Mouse (Mus musculus) Patski (cell line): ENCODE results near the gene Vwa7. TPM values are rescaled to one million over a fixed set of nuclear protein-coding genes. Genes with fewer than 3 reads are reported as not detected.

Experiments
- ATAC-seq: fragments of 100-300 bp; one replicate; pipeline ENCODE4 v1.8.0; 2021
- CTCF ChIA-PET: fragments of 350-600 bp; sonication (Branson Sonifier 250); formaldehyde crosslinking; loops from one replicate; lab custom pipeline; 2022; ENCODE audit warnings: inconsistent platforms; lab: Charles Lee
- POLR2A ChIA-PET: fragments of 350-600 bp; sonication (Branson Sonifier 250); formaldehyde crosslinking; loops from one replicate; lab custom pipeline; 2022; ENCODE audit warnings: antibody characterized with exemption, inconsistent platforms; lab: Charles Lee
- DNase-seq: peaks from one replicate; pipeline ENCODE4 v3.0.0-alpha.2; 2011; ENCODE audit warnings: low read depth, low spot score
- H3K27me3 ChIP-seq: fragments of 371-371 bp; one replicate; pipeline ENCODE4 v1.5.1; 2021
- CTCF ChIP-seq: fragments of 100-300 bp; IDR thresholded peaks from one replicate; pipeline ENCODE4 v1.5.1; 2021
- in situ Hi-C: fragments of 300-500 bp; cut with MboI; formaldehyde crosslinking; loops from 3 replicates; pipeline ENCODE4 v1.11.1; 2018; ENCODE audit warnings: low pct_unique_long_range_greater_than_20kb, mixed read lengths
- polyA plus RNA-seq: library from polyadenylated mRNA; unstranded; gene quantifications from one replicate; pipeline ENCODE4 v1.2.3, GENCODE M21; 2021

Vwa7 gene
- polyA plus RNA-seq, 1 experiment from 2014 or later, result 1.2 TPM

DNA sequence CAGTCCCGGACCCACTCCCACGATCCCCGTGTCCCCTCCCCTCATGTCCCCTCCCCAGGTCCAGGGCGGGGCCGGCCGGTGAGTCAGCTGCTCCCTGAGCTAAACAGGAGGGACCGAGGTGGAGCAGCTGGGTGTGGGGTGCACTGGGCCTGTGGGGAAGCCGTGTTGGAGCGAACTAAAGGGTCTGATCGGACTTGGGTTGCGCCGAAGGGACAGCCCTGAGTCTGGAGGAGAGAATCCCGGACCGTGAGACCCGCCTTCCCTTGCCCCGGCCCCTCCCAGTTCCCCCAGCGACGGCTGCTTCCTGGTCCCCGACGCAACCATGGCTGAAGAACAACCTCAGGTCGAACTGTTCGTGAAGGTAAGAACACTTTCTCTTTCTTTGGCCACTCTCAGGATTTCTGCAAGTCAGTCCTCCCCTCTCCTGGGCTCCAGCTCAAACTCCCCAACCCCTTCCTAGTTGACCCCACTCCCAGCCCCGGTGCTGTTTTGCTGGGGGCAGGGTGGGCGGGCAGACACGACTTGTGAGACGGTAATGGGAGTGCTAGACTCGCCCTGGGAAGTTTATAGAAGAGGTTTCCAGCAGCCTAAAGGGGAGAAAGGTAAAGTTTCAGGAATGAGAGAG is 33.9 kb downstream of the Vwa7 start:
- DNase-seq (no peak), ATAC-seq (peak; percentile 28)
- CTCF ChIA-PET, result interaction anchor here (1.9 kb wide), 1 partner anchor 29 kb away, joined by 6 read pairs; no protein-coding TSS in a partner anchor
- no peak for TF ChIP-seq CTCF
- in situ Hi-C loops, result no loop called here
- POLR2A ChIA-PET, result interaction anchor here (0.7 to 1.2 kb wide), 4 partner anchors 9 to 50 kb away, joined by 3 to 4 read pairs (median 3); partner anchors contain the start of gene Ddah2
- no peaks in the 10 kb centered on the region for H3K27me3 ChIP-seq

DNA sequence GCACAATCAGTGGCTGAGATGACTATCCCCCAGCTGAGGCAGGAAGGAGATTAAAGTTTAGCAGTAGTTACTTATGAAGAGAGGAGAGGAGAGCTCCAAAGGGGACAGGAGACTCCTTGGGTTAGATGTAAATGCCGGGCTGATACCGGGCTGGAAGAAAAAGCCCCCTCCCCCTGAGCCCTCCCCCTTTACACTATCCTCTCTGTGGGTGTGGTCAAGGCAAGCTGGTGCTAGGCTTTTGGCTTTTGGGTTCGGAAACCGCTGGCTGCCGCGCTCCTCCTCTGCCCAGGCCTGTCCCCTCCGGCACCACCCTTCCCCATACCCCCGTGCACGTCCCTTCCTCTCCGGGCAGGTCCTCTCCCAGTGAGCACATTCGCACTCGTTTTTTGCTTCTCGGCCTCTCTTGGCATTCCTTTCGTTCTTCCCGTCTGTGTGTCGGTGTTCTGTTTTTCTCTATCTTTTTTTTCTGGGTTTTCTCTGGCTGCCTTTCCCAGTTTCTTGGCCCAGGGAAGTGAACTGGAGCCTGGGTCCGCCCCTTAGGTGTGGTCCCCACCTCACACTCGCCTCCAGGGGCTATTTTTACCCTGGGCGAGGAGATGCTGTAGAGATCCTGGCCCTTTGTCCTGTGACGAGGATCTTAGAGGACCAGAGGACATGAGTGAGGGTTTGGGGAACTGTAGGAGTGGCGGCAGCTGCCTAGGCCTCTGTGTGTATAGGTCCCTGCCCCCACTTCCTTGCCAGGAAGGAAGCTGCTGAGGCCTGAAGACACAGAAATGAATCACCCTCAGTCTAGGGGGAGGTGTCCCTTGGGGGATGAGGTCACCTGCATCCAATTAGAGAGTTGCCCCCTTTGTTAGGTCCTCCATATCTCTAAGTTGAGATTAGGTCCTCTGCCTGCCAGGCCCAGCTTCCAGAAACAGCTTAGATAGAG is 35.0 kb downstream of the Vwa7 start:
- DNase-seq (no peak), ATAC-seq (peak; percentile 48)
- in situ Hi-C loops, result no loop called here

DNA sequence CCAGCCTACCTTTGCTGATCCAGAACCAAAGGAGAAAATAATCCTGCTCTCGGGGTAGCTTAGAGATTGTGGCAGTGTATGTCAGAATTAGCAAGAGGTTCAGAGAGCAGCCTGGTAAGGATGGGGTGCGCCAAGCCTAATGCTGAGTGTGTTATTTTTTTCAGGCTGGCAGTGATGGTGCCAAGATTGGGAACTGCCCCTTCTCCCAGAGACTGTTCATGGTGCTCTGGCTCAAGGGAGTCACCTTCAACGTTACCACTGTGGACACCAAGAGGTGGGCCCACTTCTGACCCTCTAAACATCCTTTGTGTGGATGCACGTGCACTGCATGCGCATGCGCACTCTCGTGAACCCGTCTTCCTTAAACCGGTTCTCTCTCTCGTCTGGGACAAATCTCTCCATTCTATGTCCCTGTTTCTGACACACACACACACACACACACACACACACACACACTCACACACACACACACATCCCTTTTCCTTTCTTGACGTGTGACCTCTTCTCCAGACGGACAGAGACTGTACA is 36.0 kb downstream of the Vwa7 start:
- POLR2A ChIA-PET, result interaction anchor here (0.8 to 1.8 kb wide), 5 partner anchors 8 to 59 kb away, joined by 3 to 9 read pairs (median 4); no protein-coding TSS in a partner anchor
- ATAC-seq (no peak), DNase-seq (no peak)
- H3K27me3 ChIP-seq, result no peaks in the 10 kb centered on the region
- in situ Hi-C loops, result no loop called here
- TF ChIP-seq CTCF, result no peak
- CTCF ChIA-PET, result interaction anchor here (0.9 kb wide), 1 partner anchor 31 kb away, joined by 4 read pairs; no protein-coding TSS in a partner anchor

More for the DNA sequence above, 35.0 kb downstream of the Vwa7 start:
- TF ChIP-seq CTCF, result no peak
- no peaks in the 10 kb centered on the region for H3K27me3 ChIP-seq
- ChIA-PET CTCF (interaction anchor here (0.6 to 1.1 kb wide), 3 partner anchors 9 to 30 kb away, joined by 3 to 4 read pairs (median 3); no protein-coding TSS in a partner anchor), POLR2A (interaction anchor here (0.7 to 1.8 kb wide), 7 partner anchors 8 to 94 kb away, joined by 3 to 9 read pairs (median 3); no protein-coding TSS in a partner anchor)

DNA sequence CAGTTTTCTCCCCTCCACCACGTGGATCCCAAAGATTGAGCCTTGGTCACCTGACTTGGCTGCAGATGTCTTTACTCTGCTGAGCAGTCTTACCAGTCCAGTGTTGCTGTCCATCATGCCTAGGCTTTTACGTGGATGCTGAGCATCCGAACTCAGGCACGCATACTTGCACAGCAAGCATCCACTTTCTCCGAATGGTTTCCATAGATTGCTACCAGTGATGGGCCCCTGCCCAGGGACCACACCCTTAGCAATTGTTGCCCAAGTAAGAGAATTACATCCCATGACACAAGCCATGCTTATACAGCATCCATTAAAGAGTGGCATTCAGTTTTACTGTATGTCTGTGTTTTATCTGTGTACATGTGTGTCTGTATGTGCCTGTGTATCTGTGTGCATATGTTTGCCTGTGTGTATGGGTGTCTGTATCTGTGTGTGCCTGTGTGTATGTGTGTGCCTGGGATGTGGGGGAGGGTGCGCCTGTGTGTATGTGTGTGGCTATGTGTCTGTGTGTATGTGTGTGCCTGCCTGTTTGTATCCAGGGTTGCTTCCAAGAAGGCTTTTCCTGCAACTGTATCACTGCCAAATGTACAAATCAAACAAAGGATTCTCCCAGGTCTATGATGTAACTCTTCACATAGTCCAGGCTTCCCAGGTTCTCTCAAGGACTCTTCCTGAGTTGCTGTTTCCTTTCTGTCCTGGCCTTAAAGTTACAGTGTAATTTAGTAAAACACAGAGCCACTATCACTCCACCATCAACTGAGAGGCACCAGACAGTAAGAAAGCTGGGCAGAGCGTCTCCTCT is 39.5 kb downstream of the Vwa7 start:
- CTCF ChIA-PET, result interaction anchor here (0.9 kb wide), 1 partner anchor 32 kb away, joined by 3 read pairs; no protein-coding TSS in a partner anchor
- in situ Hi-C loops, result no loop called here
- no peak for ATAC-seq

DNA sequence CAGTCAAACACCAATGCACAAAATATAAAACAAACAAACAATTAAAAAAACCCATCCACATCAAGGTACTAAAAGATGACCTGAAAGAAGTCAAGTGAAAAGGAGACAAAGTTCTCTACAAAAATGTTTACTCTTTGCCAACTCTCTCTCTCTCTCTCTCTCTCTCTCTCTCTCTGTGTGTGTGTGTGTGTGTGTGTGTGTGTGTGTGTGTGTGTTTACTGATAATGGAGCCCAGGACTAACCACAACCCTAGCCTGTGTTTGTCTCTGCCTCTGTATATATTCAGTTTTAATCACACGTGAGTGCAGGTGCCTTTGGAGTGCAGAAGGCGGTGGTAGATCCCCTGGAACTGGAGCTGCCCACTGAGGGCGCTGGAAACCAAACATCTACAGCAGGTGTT is 40.7 kb downstream of the Vwa7 start:
- POLR2A ChIA-PET, result interaction anchor here (0.9 kb wide), 1 partner anchor 27 kb away, joined by 4 read pairs; no protein-coding TSS in a partner anchor
- no peaks in the 10 kb centered on the region for H3K27me3 ChIP-seq

More for the DNA sequence above, 39.5 kb downstream of the Vwa7 start:
- POLR2A ChIA-PET, result no interaction called here
- no peak for TF ChIP-seq CTCF
- DNase-seq, result no peak
- no peaks in the 10 kb centered on the region for H3K27me3 ChIP-seq

DNA sequence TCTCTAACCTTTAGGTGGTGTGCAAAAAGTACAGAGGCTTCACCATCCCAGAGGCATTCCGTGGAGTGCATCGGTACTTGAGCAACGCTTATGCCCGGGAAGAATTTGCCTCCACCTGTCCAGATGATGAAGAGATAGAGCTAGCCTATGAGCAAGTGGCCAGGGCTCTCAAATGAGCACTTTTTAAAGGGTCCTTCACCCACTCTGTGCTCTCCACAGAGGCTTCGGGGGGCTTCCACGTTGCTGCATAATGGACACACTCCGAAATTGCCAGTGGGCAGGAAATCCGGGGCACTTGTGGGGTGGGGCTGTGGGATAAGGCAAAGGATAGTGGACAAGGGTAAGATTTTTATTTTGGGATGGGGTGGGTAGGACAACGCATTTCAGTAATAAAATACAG is 41.9 kb downstream of the Vwa7 start:
- ATAC-seq, result no peak

More for the DNA sequence above, 40.7 kb downstream of the Vwa7 start:
- no peak for ATAC-seq
- DNase-seq, result no peak
- no peak for TF ChIP-seq CTCF
- CTCF ChIA-PET, result no interaction called here
- in situ Hi-C loops, result no loop called here

DNA sequence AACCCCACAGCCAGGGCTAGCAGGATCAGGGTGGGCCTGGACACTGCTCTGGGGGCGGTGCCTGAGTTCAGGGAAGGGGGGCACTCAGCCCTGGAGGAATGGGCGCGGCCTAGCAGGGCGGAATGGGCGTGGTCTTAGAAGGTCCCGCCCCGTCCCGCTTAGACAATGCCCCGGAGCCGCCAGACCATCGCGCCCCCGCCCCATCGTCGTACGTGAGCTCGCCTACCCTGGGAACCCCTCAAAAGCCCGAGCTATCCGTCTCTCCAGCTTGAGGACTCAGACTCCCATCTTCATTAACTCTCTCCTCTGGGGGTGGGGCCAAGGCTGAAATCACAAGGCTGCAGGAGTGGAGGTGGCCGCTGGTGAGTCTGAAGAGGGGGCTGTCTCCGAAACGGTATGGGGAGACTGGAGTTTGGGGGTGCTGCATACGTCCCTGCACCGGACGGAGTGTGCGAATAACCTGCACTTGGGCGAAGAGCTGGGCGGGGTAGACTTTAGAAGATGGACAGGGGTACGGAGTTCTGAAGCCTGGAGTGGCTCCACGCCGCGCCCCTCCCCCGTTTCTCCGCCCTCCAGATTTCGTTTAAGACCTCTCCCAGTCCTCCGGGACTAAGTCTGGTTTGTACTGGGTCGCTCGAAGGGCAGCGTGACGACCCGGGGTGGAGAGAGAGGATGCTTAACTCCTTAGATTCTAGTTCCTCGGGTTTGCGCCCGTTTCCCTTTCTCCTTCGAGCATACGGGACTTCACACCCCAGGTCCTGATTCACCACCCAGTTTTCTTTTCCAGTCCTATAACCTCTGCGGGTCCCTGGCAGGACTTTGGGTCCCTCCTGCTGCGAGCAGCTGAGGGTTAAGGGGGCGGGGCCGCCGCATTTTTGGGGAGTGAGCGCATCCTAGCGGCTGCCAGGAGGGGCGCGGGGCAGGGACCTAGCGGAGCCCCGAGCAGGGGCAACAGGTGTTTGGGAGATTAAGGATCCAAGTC is 42.8 kb downstream of the Vwa7 start, which contains the start of gene Ddah2:
TSS of gene Ddah2 (plus strand) at position 125 of the 982 bp plus-strand sequence.
- ChIA-PET CTCF (interaction anchor here (0.8 to 1.4 kb wide), 6 partner anchors 8 to 39 kb away, joined by 3 to 5 read pairs (median 3); partner anchors contain the start of gene Ly6g6f), POLR2A (interaction anchor here (0.7 to 1.8 kb wide), 9 partner anchors 7 to 108 kb away, joined by 3 to 9 read pairs (median 3); partner anchors contain the start of gene Clic1)
- ATAC-seq, result peak; percentile 70
- H3K27me3 ChIP-seq, result no peaks in the 10 kb centered on the region
- DNase-seq, result no peak
- no peak for TF ChIP-seq CTCF
- in situ Hi-C loops, result no loop called here

More for the DNA sequence above, 41.9 kb downstream of the Vwa7 start:
- DNase-seq, result no peak
- H3K27me3 ChIP-seq, result no peaks in the 10 kb centered on the region
- POLR2A ChIA-PET, result interaction anchor here (0.7 to 1.8 kb wide), 5 partner anchors 9 to 48 kb away, joined by 4 to 9 read pairs (median 4); partner anchors contain the start of gene Clic1
- TF ChIP-seq CTCF, result no peak
- in situ Hi-C loops, result no loop called here
- CTCF ChIA-PET, result interaction anchor here (1.1 kb wide), 1 partner anchor 17 kb away, joined by 3 read pairs; no protein-coding TSS in a partner anchor

DNA sequence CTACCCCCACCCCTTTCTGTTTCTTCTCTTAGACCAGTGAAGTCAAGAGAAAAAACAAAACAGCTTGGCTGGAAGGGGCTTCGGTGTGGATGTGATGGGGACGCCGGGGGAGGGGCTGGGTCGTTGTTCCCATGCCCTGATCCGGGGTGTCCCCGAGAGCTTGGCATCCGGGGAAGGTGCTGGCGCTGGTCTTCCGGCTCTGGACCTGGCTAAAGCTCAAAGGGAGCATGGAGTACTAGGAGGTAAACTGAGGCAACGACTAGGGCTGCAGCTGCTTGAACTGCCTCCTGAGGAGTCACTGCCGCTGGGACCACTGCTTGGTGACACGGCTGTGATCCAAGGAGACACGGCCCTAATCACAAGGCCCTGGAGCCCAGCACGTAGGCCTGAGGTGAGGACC is 43.7 kb downstream of the Vwa7 start:
- no peak for DNase-seq
- no peak for TF ChIP-seq CTCF
- H3K27me3 ChIP-seq, result no peaks in the 10 kb centered on the region
- no peak for ATAC-seq
- ChIA-PET CTCF (interaction anchor here (0.8 to 1.4 kb wide), 5 partner anchors 9 to 40 kb away, joined by 3 to 5 read pairs (median 3); partner anchors contain the start of gene Ly6g6f), POLR2A (interaction anchor here (0.7 to 1.6 kb wide), 6 partner anchors 8 to 109 kb away, joined by 3 to 9 read pairs (median 3); no protein-coding TSS in a partner anchor)
- in situ Hi-C loops, result loop anchor here (5.0 kb wide), 1 partner anchor 38 kb away; no protein-coding TSS in a partner anchor
